Mouse (Mus musculus) bone marrow macrophage, adult 2 months (primary cell): Measurements from ENCODE around the gene Dlg4.
A peak's percentile ranks its signal among the peaks of the same experiment; 100 is the strongest.

Source experiments
- CTCF ChIP-seq: IDR thresholded peaks from 2 replicates; pipeline ENCODE4 v1.5.1; 2012; ENCODE audit warnings: low read depth, mild to moderate bottlenecking, low read length, moderate library complexity
- POLR2A ChIP-seq: IDR thresholded peaks from 2 replicates; pipeline ENCODE4 v1.6.1; 2012; ENCODE audit warnings: mild to moderate bottlenecking, low read depth, low read length, borderline replicate concordance

- TF ChIP-seq CTCF = 0 out of 2 replicates have a peak, but pooled peaks have one; percentile 26
- no peak; the same call in 1 of the 2 replicates for TF ChIP-seq POLR2A
These were observed 1.7 kb upstream of the Dlg4 start, which contains the start of gene Acadvl for GRCm38 (mm10) chr11:70014880-70015558.
